Mouse (Mus musculus) stomach, postnatal 0 days (tissue): ENCODE results near the gene Ctdnep1.

ENCODE experiments used
- CTCF ChIP-seq: IDR thresholded peaks from 2 replicates; pipeline ENCODE4 v1.5.1; 2016; ENCODE audit warnings: antibody characterized with exemption, low read depth, mild to moderate bottlenecking, moderate library complexity
- EP300 ChIP-seq: optimal IDR thresholded peaks from 2 replicates; pipeline ENCODE3; 2016; ENCODE audit warnings: antibody characterized with exemption

- TF ChIP-seq EP300, result peak; percentile 66
- TF ChIP-seq CTCF, result peak; percentile 39
Measured at GRCm38 (mm10) chr11:69990850-69991691, 10.1 kb downstream of the Ctdnep1 start, which contains the start of gene Gabarap.
